Mouse (Mus musculus): Measurements from ENCODE around the gene Zfp692. TPM values are rescaled to one million over a fixed set of nuclear protein-coding genes. Genes with fewer than 3 reads are reported as not detected.
"Not testable (repeated sequence)": the region's sequence is repeated elsewhere in the genome, so short reads cannot be mapped to it uniquely, and the experiment has no call there.

The Zfp692 gene
- total RNA-seq, 2 experiments from 2014 or later = 29.2 to 30.9 TPM

DNA sequence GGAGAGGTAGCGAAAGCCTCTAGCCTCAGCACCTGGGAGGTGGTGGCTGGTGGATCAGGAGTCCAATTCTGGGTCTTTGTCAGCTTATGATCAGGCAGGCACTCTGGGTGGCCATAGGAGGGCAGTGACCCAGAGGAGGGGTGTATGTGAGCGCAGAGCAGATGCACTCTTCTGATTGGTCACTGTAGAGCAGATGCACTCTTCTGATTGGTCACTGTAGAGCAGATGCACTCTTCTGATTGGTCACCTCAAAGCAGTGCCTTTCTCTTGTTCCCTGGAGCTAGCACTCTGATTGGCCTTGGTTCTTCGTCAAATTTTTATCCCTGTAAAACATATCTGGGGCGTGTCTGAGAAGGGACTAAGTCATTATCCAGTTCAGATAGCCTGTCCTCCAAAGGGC is 14.1 kb upstream of the Zfp692 start:
- no peak overlapping the region for H3K4me3 ChIP-seq
- no peak for TF ChIP-seq CTCF (conservative IDR thresholded peaks at IDR 0.05)
- DNase-seq (ENCODE audit: low spot score in 2 of 2) = no peak
- no peak overlapping the region for H3K27ac ChIP-seq

DNA sequence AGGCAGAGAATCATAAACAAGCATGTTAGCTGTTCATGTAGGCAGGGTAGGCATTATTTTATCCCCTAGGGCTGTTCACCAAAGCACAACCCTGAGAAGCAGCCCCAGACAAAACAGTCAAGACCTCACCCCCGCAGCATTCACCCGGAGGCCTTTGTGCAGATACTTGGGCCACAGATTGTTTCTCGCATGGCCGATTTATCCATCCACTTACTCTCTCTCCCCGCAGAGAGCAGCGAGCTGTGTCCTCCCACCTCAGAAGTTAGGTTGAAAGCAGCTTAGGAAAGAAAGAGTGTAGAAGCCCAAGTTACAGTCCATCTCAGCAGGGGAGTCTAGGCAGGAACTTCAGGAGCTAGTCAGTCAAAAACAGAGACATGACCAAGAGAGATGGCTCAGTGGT is 9.5 kb upstream of the Zfp692 start:
- no peak overlapping the region for H3K4me3 ChIP-seq
- DNase-seq (ENCODE audit: low spot score in 2 of 2) = no peak
- no peak overlapping the region for H3K27ac ChIP-seq
- TF ChIP-seq CTCF (conservative IDR thresholded peaks at IDR 0.05) = no peak

DNA sequence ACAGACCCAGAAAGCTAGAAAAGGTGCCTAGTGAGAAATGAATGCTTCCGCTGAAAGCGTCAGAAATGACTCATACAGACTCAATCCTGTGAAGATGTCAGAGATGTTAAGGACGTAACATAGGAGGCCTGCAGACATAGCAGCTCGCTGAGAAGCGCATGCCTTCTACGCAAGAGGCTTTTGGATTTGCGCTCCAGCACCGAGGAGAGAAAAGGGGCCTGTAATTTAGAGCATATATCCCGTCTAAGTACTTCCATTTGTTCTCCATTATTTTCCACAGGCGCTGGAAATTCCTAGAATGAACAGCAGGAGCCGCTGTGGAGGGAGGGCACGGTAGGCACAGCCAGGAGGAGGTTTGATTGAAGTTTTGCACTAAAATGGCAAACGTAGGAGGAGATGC is 5.8 kb upstream of the Zfp692 start:
- peak; percentile 70 to 83 for DNase-seq (ENCODE audit: low spot score in 2 of 2)
- TF ChIP-seq CTCF (conservative IDR thresholded peaks at IDR 0.05) = peak; percentile 78
- H3K27ac ChIP-seq = peak overlapping the region; percentile 85

DNA sequence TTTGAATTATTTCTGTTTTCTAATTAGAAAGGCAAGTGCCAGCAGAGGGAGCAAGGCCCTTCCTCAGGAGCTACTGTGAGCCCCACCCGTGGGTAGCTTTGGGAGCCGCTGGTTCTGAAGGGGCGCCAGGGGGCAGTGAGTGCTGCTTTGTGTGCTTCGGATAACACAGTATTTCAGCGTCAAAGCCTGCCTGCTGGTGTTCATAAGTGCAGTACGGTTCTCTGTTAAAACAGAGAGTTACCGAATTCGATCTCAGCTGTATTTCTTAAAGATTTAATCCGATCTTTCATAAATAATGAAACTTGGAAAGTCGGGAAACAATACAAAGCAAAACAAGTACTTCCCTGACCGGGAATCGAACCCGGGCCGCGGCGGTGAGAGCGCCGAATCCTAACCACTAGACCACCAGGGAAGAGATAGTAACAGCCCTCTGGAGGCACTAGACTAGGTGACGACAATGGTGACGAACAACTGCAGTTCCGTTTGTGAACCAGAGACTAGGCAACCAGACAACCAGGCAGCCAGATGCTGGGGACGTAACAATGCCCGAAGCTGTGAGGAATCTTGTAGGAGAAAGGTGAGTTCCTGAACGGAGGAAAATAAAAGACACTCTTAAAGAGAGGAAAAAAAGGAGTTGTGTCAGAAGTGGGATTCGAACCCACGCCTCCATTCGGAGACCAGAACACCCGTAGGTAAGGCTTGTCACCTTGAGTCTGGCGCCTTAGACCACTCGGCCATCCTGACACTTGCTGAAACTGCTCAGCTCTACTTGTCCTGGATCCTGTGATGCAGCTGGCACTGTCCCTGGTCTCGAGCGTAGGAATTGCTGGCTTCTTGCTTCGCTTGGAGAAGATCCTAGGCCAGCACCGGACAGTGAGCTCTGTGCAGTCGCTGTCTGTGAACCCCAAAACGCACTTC is 4.8 kb upstream of the Zfp692 start:
- peak overlapping the region; percentile 85 for H3K27ac ChIP-seq
- peak; percentile 78 for TF ChIP-seq CTCF (conservative IDR thresholded peaks at IDR 0.05)
- H3K4me3 ChIP-seq = peak overlapping the region; percentile 56
- peak; percentile 96 to 99 for DNase-seq (ENCODE audit: low spot score in 2 of 2)

More for the DNA sequence above, 5.8 kb upstream of the Zfp692 start:
- peak overlapping the region; percentile 56 for H3K4me3 ChIP-seq

DNA sequence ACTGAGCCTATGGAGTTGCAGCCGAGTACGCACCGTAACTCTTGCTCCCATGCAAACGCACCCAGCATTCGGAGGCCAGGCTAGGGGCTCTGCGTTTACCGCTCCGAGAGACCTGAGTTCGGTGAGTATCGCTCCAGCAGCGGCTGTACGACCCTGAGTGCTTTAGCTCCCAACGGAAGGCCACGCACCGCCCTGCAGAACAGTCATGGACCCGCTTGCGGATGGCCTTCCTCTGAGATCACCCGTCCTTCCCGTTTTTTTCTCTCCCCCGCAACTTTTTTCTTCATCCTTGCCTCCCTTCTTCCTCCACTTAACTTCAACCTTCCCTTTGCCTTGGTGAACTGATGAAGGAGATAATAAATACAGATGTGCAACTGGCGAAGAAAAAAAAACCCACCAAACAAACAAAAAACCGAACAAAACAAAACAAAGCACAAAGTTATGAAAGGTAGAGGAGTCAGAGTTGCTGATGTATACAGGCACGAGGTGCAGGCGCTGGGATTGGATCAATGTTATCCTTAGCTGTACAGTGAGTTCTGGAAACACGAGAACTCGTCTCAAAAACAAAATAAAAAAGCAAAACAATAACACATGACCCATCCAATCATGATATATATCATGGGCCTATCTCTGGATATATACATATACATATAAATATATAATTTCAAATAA is 4.0 kb upstream of the Zfp692 start:
- peak overlapping the region; percentile 85 for H3K27ac ChIP-seq
- TF ChIP-seq CTCF (conservative IDR thresholded peaks at IDR 0.05) = no peak
- H3K4me3 ChIP-seq = peak overlapping the region; percentile 56
- DNase-seq (ENCODE audit: low spot score in 2 of 2) = no peak

DNA sequence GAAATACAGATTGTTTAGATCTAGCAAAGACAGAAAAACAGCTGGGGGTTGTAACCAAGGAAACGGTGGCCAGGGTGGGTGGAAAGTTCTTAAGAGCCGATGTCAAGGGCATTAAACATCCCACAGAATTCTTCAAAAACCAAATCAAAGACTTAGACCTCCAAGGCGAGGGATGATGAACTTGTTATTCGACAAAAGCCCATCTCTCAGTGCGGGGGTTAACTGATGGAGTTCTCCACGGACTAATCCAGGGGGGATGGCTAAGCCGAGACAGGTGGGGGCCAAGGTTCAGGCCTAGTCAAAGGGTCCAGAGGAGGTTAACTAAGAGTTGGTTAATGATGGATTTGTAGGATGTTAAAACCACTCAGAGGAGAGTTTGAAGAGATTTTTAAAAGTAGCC is 3.3 kb upstream of the Zfp692 start:
- Histone ChIP-seq H3K27ac (peak overlapping the region; percentile 85; the same call in 1 of the 2 replicates), H3K4me3 (no peak overlapping the region)
- no peak for DNase-seq (ENCODE audit: low spot score in 2 of 2)
- no peak for TF ChIP-seq CTCF (conservative IDR thresholded peaks at IDR 0.05)

DNA sequence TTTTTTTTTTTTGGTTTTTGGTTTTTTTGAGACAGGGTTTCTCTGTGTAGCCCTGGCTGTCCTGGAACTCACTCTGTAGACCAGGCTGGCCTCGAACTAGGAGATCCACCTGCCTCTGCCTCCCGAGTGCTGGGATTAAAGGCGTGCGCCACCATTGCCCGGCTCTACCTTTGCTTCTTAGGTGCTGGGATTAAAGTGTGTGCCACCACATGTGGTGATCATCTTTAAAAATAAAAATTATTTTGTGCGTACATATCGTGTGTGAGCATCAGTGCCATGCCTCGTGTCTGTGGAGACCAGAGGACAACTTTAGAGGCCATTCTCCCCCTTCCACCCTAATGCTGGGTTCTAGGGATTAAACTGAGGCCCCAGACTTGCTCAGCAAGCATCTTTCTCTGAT is 1.6 kb upstream of the Zfp692 start:
- not testable (repeated sequence) for DNase-seq (ENCODE audit: low spot score in 2 of 2); H3K27ac ChIP-seq; H3K4me3 ChIP-seq

DNA sequence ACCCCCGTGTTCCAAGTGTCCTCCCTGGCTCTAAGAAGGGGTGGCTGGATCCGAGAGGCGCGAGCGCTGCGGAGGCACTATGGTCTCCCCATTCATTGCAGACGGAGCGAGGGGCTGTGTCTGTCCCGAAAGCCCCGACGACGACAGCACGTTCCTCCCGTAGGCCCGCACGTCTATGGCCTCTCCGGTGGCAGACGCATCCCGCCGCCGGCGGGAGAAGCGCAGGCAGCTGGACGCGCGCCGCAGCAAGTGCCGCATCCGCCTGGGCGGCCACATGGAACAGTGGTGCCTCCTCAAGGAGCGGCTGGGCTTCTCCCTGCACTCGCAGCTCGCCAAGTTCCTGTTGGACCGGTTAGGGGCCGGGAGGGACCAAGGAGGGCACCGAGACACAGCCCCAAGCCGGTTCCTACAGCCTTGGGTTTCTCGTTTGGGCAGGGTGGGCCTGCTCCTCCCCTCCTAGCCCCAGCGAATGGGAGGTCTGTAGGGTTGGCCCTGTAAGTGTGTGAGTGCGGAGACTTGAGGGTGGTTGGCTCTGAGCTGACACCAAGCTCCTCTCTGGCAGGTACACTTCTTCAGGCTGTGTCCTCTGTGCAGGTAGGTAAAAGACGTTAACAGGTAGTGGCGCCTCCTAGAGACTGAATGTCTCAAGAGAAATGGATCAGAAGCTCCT is 677 bp downstream of the Zfp692 start:
- Histone ChIP-seq H3K27ac (peak overlapping the region; percentile 73), H3K4me3 (peak overlapping the region; percentile 72)
- DNase-seq (ENCODE audit: low spot score in 2 of 2) = peak; percentile 33 to 37
- TF ChIP-seq CTCF (conservative IDR thresholded peaks at IDR 0.05) = peak; percentile 51

DNA sequence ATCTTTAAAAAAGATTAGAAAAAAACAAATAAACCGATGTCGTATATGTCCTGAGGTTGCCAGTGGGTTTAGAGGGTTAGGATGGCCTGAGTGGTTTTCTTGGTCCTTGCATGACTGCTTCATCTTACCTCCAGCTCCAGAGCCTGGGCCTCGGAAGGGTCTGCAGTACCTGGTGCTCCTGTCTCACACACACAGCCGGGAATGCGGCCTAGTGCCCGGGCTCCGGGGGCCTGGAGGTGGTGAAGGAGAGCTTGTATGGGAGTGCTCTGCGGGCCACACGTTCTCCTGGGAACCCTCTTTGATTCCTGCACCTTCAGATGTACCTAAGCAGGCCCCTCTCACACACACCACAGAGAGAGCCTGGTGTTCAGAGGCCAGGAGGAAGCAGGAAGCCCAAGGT is 1.8 kb downstream of the Zfp692 start:
- TF ChIP-seq CTCF (conservative IDR thresholded peaks at IDR 0.05) = no peak
- Histone ChIP-seq H3K4me3 (no peak overlapping the region), H3K27ac (no peak overlapping the region)
- DNase-seq (ENCODE audit: low spot score in 2 of 2) = no peak

DNA sequence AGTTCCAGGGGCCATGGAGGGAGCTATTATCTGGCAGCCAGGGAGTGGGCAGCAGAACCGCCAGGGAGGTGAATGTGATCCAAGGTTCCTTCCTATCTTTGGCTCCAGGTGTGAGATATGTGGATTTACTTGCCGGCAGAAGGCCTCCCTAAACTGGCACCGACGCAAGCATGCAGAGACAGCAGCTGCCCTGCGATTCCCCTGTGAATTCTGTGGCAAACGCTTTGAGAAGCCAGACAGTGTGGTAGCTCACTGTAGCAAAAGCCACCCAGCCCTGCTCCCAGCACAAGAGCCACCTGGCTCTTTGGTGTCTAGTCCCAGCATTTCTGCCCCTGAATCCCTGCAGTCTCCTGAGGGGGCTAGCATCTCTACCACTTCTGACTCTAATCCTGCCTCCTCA is 7.2 kb downstream of the Zfp692 start:
- no peak for TF ChIP-seq CTCF (conservative IDR thresholded peaks at IDR 0.05)
- DNase-seq (ENCODE audit: low spot score in 2 of 2) = peak in 1 of 2 experiments; percentile 31
- H3K4me3 ChIP-seq = no peak overlapping the region
- H3K27ac ChIP-seq = peak overlapping the region; percentile 56; the same call in 1 of the 2 replicates

DNA sequence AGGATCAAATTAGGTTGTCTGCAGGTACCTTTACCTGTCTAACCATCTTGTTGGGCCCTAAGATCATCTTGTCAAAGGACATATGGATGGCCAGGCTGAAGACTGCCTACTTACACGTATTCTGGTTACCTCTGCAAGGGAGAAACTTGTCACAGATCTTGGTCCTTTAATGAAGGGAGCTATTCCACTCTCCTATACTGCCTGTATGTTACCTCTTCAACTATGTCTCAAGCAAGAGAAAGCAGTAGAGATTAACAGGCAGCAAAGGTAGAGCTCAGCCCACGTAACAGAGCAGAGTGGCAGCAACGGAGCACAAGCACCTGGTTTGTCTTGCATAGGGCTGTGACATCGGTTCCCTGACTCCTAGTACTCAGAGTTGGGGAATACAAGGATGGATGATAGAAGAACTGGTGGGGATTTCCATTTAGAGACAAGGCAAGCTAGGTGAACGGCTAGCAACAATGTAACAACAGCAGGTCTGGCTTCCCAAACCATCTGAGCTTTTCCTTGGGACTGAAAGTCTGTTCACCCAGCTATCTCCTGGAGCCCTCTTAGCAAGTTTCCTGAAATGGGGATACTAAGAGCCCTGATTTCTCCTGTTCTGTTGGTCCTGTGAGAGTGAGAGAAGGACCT is 8.8 kb downstream of the Zfp692 start:
- H3K27ac ChIP-seq = no peak overlapping the region
- no peak overlapping the region for H3K4me3 ChIP-seq
- TF ChIP-seq CTCF (conservative IDR thresholded peaks at IDR 0.05) = no peak
- no peak for DNase-seq (ENCODE audit: low spot score in 2 of 2)

DNA sequence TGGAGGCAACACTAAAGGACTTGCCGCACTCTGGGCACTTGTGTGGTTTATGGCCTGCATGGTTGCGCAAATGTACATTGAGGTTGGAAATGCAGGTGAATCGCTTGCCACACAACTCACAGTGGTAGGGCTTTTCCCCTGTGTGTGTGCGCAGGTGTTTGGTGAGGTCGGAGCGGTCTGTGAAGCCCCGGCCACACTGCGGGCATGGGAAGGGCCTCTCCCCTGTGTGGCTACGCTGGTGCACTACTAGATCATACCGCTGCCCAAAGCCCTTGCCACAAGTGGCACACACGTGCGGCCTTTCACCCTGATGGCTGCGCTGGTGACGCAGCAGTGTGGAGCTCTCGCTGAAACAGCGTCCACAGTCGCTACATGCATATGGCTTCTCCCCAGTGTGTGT is 9.5 kb downstream of the Zfp692 start:
- no peak for TF ChIP-seq CTCF (conservative IDR thresholded peaks at IDR 0.05)
- no peak for DNase-seq (ENCODE audit: low spot score in 2 of 2)
- Histone ChIP-seq H3K27ac (no peak overlapping the region), H3K4me3 (no peak overlapping the region)
